Mouse (Mus musculus): ENCODE measurements around the gene Rbp1.

DNA sequence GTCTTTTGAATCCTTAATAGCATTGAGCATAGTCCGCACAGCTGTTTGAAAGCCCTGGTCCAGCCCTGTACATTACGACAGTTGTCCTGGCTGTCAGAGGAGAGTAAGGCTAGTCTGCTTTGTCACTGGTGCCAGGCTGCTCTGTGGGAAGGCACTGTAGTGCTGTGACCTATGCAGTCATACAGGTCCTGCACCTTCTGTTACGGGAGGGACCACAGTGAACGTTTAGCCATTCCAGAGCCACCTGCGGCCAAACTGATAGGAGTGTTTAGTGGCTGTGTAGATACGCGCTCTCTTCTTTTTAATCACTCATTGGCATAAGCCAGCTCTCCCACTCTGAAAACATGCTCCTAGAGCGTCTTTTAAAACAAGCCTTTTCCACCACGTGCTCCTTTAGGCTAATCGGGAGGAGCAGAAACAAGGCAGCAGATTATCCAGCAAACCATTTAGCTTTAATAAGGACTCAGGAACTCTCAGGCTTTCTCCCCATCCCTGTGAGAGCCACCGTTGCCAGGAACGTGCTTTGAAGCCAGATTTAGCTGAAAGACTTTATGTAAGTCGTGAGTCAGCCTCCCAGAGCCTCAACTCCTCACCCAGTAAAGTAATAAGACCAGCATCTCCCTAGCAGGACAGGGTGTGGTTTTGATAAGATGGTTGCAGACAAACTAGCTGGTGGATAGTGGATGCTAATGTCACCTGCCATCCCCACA is 22.4 kb upstream of the Rbp1 start:
- TF ChIP-seq CTCF (conservative IDR thresholded peaks at IDR 0.05; ENCODE audit: low read length), result no peak
- no peak for TF ChIP-seq POU5F1 (IDR thresholded peaks at IDR 0.05; ENCODE audit: borderline replicate concordance, low read length)
- no peak for TF ChIP-seq NANOG (IDR thresholded peaks at IDR 0.05; ENCODE audit: borderline replicate concordance, low read length)
